Mouse (Mus musculus) lung, embryonic 15.5 days (tissue): Measurements from ENCODE around the gene Trim31. TPM values are rescaled to one million over a fixed set of nuclear protein-coding genes. Genes with fewer than 3 reads are reported as not detected.

Experiments used
- ATAC-seq: fragments of 200-750 bp; cut with Nextera tagmentation; 2 replicates; pipeline ENCODE4 v1.8.0; 2017; ENCODE audit warnings: moderate number of reproducible peaks, borderline replicate concordance; ENCODE audit not compliant: low FRiP score, low TSS enrichment; ENCODE audit errors: extremely low read depth
- H3K27ac ChIP-seq: fragments of 300-500 bp; sonication (generic); 2 replicates; pipeline ENCODE4 v1.5.1; 2015; ENCODE audit warnings: moderate library complexity, mild to moderate bottlenecking, inconsistent platforms
- H3K27me3 ChIP-seq: fragments of 300-500 bp; sonication (generic); 2 replicates; pipeline ENCODE4 v1.6.1; 2015; ENCODE audit warnings: inconsistent platforms
- H3K36me3 ChIP-seq: fragments of 300-500 bp; sonication (generic); 2 replicates; pipeline ENCODE4 v1.6.1; 2015; ENCODE audit warnings: inconsistent platforms
- H3K4me1 ChIP-seq: fragments of 300-500 bp; sonication (generic); 2 replicates; pipeline ENCODE4 v1.6.1; 2015; ENCODE audit warnings: inconsistent platforms
- H3K4me2 ChIP-seq: fragments of 300-500 bp; sonication (generic); 2 replicates; pipeline ENCODE4 v1.6.1; 2015; ENCODE audit warnings: inconsistent platforms, mild to moderate bottlenecking, moderate library complexity
- H3K4me3 ChIP-seq: fragments of 300-500 bp; sonication (generic); 2 replicates; pipeline ENCODE4 v1.5.1; 2015; ENCODE audit warnings: mild to moderate bottlenecking, inconsistent platforms
- H3K9ac ChIP-seq: fragments of 300-500 bp; sonication (generic); 2 replicates; pipeline ENCODE4 v1.6.1; 2015; ENCODE audit warnings: inconsistent platforms
- H3K9me3 ChIP-seq: fragments of 300-500 bp; sonication (generic); 2 replicates; pipeline ENCODE4 v1.6.1; 2016; ENCODE audit warnings: inconsistent platforms
- WGBS: fragments of 180-500 bp; shearing (Covaris S2); methylation state at CpG from one replicate; pipeline ENCODE4 v1.1.7; 2015; 5-methylcytosine and 5-hydroxymethylcytosine counted together
- polyA plus RNA-seq: library from polyadenylated mRNA; unstranded; fragments of >200 nt; fragmentation: Nextera tagmentation; extraction: Ambion mirVana; gene quantifications from 2 replicates; pipeline ENCODE4 v1.2.1, GENCODE M21; 2015

Trim31 gene
- polyA plus RNA-seq, 1 experiment from 2014 or later, result 0.16 TPM

DNA sequence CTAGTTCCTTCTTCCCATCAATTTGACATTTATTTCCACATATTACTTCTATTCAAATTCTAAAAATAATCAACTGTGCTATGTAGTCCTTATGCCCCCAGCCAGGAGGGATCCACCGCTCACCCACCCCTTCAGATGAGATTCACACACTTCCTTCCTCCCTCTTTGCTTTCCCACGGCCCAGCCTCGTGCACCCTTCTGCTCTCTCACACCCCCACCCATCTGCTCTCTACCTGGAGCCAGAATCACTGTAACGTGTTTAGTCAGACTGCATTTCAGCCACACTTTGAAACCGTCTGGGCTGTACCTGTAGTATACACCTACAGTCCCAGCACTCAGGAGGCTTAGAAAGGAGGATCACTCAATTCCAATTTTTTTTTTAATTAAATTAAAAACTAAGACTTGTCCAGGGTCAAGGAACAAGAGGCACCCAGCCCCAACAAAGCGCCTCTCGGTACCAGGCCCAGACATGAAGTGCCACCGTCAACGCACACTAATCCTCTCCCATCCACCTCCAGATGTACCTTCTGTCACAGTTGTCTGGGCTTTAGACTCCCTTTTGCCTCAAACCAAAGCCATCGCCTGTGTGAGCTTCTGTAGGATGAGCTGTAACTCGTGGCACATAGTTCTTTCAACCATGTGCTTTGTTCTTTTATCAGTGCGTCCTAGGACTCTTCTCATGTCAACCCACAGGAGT is 31.5 kb downstream of the Trim31 start:
- no peaks in the 10 kb centered on the region for H3K9me3 ChIP-seq
- H3K27ac ChIP-seq, result no peak overlapping the region
- no peak overlapping the region for H3K4me3 ChIP-seq
- H3K4me1 ChIP-seq, result 0 out of 2 replicates have a peak, but pooled peaks cover 3% of the 10 kb centered on the region
- no peaks in the 10 kb centered on the region for H3K36me3 ChIP-seq
- peaks cover 4% of the 10 kb centered on the region; the same call in 1 of the 2 replicates for H3K27me3 ChIP-seq
- 67% methylated on average over 12 of the region's 12 CpGs for WGBS
- H3K4me2 ChIP-seq, result no peak overlapping the region
- H3K9ac ChIP-seq, result no peak overlapping the region
- no peak for ATAC-seq

DNA sequence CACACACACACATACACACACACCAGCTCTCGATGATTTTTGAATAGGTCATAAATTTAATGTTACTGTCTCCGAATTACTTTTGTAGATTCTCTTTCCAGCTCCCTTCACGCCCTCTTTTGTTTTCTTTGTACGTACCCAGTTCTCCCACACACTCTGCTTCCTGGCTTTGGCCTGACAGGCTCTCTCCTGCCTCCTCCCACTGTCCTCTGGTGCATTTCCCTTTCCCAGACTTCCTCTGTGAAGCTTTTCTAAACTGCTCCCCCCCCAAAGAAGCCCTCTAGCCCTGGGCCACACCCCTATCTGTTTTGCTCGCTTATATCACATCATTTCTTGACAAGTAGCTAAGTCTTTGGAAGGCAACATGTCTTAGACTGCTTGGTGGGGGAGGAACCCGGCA is 32.3 kb downstream of the Trim31 start:
- no peak overlapping the region for H3K4me2 ChIP-seq
- H3K9me3 ChIP-seq, result no peaks in the 10 kb centered on the region
- H3K9ac ChIP-seq, result no peak overlapping the region
- H3K36me3 ChIP-seq, result no peaks in the 10 kb centered on the region
- 64% methylated on average over 6 of the region's 6 CpGs for WGBS
- ATAC-seq, result no peak
- peaks cover 5% of the 10 kb centered on the region; the same call in 1 of the 2 replicates for H3K27me3 ChIP-seq
- H3K27ac ChIP-seq, result no peak overlapping the region
- H3K4me1 ChIP-seq, result 0 out of 2 replicates have a peak, but pooled peaks cover 3% of the 10 kb centered on the region
- no peak overlapping the region for H3K4me3 ChIP-seq

DNA sequence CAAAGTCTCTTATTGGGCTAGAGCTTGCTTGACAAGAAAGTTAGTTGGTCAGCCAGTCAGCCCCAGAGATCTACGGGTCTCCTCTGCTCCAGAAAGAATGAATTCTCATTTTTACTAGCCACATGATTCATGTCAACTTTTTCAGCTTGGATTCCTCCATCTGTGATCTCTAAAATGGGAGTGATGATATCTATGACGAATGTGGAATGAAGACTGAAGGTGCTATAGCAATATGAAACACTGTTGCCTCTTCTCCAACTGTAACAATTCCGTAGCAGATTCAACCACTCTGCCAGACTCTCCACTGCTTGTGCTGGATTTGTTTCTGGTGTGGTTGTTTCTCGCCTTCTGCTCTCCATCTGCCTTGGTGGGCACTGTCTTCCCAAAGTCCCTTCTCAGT is 33.2 kb downstream of the Trim31 start:
- H3K9me3 ChIP-seq, result no peaks in the 10 kb centered on the region
- H3K27me3 ChIP-seq, result peaks cover 5% of the 10 kb centered on the region; the same call in 1 of the 2 replicates
- no peak overlapping the region for H3K27ac ChIP-seq
- H3K4me2 ChIP-seq, result no peak overlapping the region
- no peak for ATAC-seq
- H3K9ac ChIP-seq, result no peak overlapping the region
- H3K4me3 ChIP-seq, result no peak overlapping the region
- H3K4me1 ChIP-seq, result 0 out of 2 replicates have a peak, but pooled peaks cover 3% of the 10 kb centered on the region
- WGBS, result 77% methylated on average over 4 of the region's 4 CpGs
- H3K36me3 ChIP-seq, result no peaks in the 10 kb centered on the region

DNA sequence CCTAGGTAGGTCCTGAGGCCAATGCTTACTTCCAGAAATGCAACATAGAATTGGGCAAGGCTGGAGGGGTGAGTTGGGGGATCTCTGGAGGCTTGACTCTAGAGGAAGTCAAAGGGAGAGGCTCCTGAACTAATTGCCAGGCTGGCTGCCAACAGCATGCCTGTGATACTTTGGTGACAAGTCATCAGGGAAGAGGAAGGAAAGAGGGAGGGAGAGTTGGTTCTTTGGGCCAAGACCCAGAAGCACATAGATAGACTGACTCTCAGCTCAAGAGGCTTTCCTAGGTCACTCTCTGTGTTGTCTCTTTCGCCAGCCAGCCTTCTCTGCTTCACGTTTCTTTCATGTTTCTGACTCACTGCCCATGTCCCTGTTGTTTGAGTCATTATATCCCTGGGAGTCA is 33.9 kb downstream of the Trim31 start:
- H3K9ac ChIP-seq, result no peak overlapping the region
- H3K4me2 ChIP-seq, result no peak overlapping the region
- no peaks in the 10 kb centered on the region for H3K36me3 ChIP-seq
- 0 out of 2 replicates have a peak, but pooled peaks cover 3% of the 10 kb centered on the region for H3K4me1 ChIP-seq
- no peak overlapping the region for H3K27ac ChIP-seq
- ATAC-seq, result no peak
- no peak overlapping the region for H3K4me3 ChIP-seq
- no peaks in the 10 kb centered on the region for H3K9me3 ChIP-seq
- 48% methylated on average over 2 of the region's 2 CpGs for WGBS
- H3K27me3 ChIP-seq, result peaks cover 9% of the 10 kb centered on the region; the same call in 1 of the 2 replicates

DNA sequence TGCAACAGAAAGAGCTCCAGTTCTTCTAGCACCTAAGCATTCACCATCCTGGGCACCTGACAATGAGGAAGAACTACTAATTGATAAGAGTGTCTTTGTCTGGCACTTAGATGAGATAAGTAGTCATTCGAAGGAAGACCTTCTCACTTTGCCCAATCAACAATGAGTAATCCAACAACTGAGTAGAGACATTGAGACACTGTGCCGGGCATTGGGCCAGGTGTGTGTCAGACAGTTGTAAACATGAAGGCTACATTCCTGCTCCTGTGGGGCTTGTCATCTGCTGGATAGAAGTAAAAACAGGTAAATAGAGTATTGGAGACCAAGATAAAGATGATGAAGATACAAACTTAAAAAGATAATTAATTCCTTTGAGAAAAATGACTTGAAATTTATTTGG is 40.1 kb downstream of the Trim31 start:
- H3K27me3 ChIP-seq, result peaks cover 36% of the 10 kb centered on the region
- 65% methylated on average over 2 of the region's 2 CpGs for WGBS
- H3K4me1 ChIP-seq, result peaks cover 9% of the 10 kb centered on the region
- no peaks in the 10 kb centered on the region for H3K36me3 ChIP-seq
- ATAC-seq, result no peak
- H3K27ac ChIP-seq, result no peak overlapping the region
- H3K9me3 ChIP-seq, result no peaks in the 10 kb centered on the region
- no peak overlapping the region for H3K4me2 ChIP-seq
- no peak overlapping the region for H3K9ac ChIP-seq
- H3K4me3 ChIP-seq, result no peak overlapping the region

GRCm38 (mm10) chr17:36942391-36942790 is 44.5 kb downstream of the Trim31 start:
- Histone ChIP-seq H3K4me2 (peak overlapping the region; percentile 83), H3K9ac (no peak overlapping the region)

GRCm38 (mm10) chr17:36942791-36943471 is 45.0 kb downstream of the Trim31 start, which contains the start of gene Rnf39:
Gene Rnf39 (plus strand): TSS chr17:36942918.
- no peaks in the 10 kb centered on the region for H3K36me3 ChIP-seq
- peak within 1 kb of the TSS; percentile 83 for H3K4me2 ChIP-seq
- ATAC-seq, result peak; percentile 55
- peaks cover 17% of the 10 kb centered on the region for H3K4me1 ChIP-seq
- no peak within 1 kb of the TSS for H3K27ac ChIP-seq
- H3K27me3 ChIP-seq, result peaks cover 65% of the 10 kb centered on the region
- H3K4me3 ChIP-seq, result peak within 1 kb of the TSS; percentile 40
- peak within 1 kb of the TSS; percentile 31; the same call in 1 of the 2 replicates for H3K9ac ChIP-seq
- WGBS, result 2% methylated on average over 58 of the region's 59 CpGs
- no peaks in the 10 kb centered on the region for H3K9me3 ChIP-seq

More at GRCm38 (mm10) chr17:36942391-36942790, 44.5 kb downstream of the Trim31 start:
- no peaks in the 10 kb centered on the region for H3K9me3 ChIP-seq
- peak overlapping the region; percentile 40 for H3K4me3 ChIP-seq
- peak; percentile 86 for ATAC-seq
- 36% methylated on average over 10 of the region's 10 CpGs for WGBS
- peaks cover 65% of the 10 kb centered on the region for H3K27me3 ChIP-seq
- peaks cover 17% of the 10 kb centered on the region for H3K4me1 ChIP-seq
- H3K36me3 ChIP-seq, result no peaks in the 10 kb centered on the region
- no peak overlapping the region for H3K27ac ChIP-seq

DNA sequence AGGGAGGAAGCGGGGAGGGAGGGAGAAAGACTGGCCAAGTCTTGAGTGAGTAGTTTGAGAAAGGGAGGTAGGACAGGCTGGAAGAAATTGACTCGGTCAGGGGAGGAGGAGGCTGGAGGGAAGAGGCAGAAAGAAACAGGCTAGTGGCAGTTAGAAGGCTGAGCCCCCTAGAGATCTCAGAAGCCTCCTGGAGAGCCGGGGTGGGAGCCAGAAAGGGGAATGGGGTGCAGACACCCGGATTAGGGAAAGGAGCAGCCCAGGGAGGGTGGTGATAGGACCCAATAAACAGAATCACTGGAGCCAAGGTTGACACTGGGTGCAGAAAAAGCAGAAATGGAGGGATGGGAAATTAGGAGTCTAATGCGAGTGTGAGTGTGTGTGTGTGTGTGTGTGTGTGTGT is 45.8 kb downstream of the Trim31 start:
- Histone ChIP-seq H3K4me2 (peak overlapping the region; percentile 83), H3K9ac (no peak overlapping the region), H3K27ac (no peak overlapping the region), H3K27me3 (peaks cover 65% of the 10 kb centered on the region), H3K36me3 (peaks cover 4% of the 10 kb centered on the region; the same call in 1 of the 2 replicates), H3K4me3 (peak overlapping the region; percentile 40), H3K9me3 (no peaks in the 10 kb centered on the region), H3K4me1 (peaks cover 17% of the 10 kb centered on the region)
- ATAC-seq, result no peak
- WGBS, result 14% methylated on average over 5 of the region's 5 CpGs

DNA sequence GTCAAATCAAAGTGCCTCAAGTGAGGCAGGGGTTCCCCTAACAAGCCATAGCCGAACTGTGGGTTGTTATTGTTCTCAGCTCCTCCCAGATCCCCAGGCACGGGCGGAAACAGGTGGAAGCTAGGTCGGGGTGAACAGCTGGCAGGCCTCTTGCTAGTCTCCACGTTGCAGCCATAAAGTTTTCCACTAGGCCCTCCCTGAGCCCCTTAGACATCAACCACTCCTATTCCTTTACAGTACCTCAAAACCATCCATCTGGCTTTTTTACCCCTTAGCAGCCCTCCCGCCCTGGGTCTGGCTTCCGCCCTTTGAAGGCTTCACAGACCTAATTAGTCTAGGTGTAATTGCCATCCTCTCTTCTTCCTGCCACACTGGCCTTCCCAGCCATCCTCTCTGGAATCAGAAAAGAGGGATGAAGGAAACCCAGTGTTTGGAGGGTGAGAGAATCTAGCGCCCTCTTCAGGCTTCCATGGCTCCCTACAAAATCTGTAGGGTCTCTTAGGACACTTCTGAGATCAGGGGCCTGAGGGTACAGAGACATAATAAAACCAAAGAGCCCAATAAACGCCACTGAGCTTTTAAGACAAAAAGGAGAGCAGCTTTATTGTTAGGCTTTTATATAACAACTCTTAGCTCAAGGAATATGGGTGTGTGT is 46.3 kb downstream of the Trim31 start:
- no peak overlapping the region for H3K9ac ChIP-seq
- H3K36me3 ChIP-seq, result peaks cover 9% of the 10 kb centered on the region
- no peak overlapping the region; the same call in 1 of the 2 replicates for H3K4me2 ChIP-seq
- no peak overlapping the region for H3K4me3 ChIP-seq
- ATAC-seq, result no peak
- no peak overlapping the region for H3K27ac ChIP-seq
- peaks cover 59% of the 10 kb centered on the region for H3K27me3 ChIP-seq
- no peaks in the 10 kb centered on the region for H3K9me3 ChIP-seq
- WGBS, result 30% methylated on average over 9 of the region's 9 CpGs
- peaks cover 17% of the 10 kb centered on the region for H3K4me1 ChIP-seq

DNA sequence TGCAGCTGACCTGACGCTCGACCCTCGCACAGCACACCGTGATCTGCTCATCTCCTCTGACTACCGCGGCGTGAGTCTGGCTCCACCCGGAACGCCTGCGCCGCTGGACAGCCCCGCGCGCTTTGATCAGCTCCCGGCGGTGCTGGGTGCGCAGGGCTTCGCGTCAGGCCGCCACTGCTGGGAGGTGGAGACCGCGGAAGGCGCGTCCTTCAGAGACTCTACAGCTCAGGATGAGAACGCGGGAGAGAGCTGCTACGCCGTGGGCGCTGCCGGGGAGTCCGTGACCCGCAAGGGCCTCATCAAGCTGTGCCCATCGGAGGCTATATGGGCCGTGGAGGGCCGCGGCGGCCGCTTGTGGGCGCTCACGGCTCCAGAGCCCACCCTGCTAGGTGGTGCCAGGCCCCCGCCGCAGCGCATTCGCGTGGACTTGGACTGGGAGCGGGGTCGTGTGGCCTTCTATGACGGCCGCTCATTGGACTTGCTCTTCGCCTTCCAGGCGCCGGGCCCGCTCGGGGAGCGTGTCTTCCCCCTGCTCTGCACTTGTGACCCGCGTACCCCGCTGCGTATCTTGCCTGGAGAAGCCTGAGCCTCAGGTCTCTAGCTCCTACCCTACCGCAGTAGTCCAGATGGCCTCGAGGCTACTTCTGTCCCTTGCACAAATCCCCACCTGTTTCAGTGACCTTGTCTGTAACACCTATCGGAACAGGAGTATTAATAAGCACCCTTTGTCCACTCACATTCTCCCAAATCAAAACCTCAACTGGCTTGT is 49.3 kb downstream of the Trim31 start:
- Histone ChIP-seq H3K4me3 (peak overlapping the region; percentile 45), H3K9ac (peak overlapping the region; percentile 58), H3K4me2 (peak overlapping the region; percentile 90), H3K36me3 (peaks cover 12% of the 10 kb centered on the region), H3K27ac (no peak overlapping the region), H3K4me1 (peaks cover 27% of the 10 kb centered on the region), H3K9me3 (no peaks in the 10 kb centered on the region), H3K27me3 (peaks cover 46% of the 10 kb centered on the region)
- ATAC-seq, result peak; percentile 21; the same call in 1 of the 2 replicates
- 1% methylated on average over 61 of the region's 62 CpGs for WGBS

DNA sequence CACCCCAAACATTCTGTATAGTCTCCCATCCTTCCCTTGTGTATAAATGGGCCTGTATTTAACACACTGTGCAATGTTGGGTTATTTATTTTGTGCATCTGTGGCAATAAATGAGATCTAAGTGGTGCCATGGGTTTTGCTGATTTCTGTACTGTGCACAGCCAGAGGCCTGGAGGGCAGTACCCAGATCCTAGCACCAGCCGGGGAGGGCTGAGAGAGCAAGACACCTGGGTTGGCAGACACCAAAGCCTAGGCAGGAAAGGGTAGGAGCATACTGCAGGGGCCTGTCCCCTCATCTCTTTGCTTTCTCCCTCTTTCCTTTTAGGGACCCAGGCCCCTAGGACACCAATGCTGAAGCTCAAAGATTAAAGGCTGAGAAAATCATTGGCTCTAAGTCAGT is 50.4 kb downstream of the Trim31 start:
- WGBS, result 84% methylated on average over 1 of the region's 1 CpGs
- ATAC-seq, result no peak
- H3K4me2 ChIP-seq, result no peak overlapping the region

More for the DNA sequence above, 50.4 kb downstream of the Trim31 start:
- Histone ChIP-seq H3K4me3 (no peak overlapping the region), H3K36me3 (peaks cover 14% of the 10 kb centered on the region), H3K9ac (no peak overlapping the region), H3K27me3 (peaks cover 35% of the 10 kb centered on the region), H3K4me1 (peaks cover 17% of the 10 kb centered on the region), H3K27ac (no peak overlapping the region), H3K9me3 (no peaks in the 10 kb centered on the region)
